Mouse (Mus musculus): ENCODE data around the gene Dpp8.

The Dpp8 gene

DNA sequence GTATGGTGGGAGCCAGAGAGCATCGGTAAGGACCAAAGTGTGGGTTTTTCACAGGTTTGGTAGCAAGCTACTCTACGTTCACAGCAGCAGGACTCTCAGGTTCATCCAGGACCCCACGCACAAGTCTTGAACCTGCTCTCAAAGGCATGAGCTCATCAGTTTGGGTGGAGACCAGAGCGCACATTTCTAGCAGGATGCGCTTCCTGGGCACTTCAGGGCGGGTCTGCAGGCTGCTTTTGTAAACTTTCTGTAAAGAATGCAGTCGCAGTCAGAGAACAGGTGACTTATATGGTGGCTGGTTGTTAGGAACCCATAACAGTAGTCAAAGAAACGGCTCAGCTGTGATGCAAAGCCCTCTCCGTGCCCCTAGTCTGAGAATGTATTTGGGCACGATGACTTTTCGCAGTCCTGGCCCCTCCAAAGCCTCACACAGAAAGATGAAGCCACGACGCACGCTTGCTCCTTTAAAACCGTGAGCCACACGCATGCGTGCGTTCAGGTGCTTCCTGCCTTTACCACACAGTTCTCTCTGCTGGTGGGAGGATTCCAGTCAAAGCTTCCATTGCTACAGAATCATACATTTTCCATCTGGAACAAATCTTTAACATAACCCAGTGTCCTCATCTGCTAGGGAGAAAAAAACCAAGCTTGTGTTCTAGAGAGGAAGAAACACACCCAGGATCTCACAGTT is 51.0 kb downstream of the Dpp8 start:
- ATAC-seq (ENCODE audit: insufficient number of reproducible peaks, low FRiP score, low TSS enrichment) = no peak

DNA sequence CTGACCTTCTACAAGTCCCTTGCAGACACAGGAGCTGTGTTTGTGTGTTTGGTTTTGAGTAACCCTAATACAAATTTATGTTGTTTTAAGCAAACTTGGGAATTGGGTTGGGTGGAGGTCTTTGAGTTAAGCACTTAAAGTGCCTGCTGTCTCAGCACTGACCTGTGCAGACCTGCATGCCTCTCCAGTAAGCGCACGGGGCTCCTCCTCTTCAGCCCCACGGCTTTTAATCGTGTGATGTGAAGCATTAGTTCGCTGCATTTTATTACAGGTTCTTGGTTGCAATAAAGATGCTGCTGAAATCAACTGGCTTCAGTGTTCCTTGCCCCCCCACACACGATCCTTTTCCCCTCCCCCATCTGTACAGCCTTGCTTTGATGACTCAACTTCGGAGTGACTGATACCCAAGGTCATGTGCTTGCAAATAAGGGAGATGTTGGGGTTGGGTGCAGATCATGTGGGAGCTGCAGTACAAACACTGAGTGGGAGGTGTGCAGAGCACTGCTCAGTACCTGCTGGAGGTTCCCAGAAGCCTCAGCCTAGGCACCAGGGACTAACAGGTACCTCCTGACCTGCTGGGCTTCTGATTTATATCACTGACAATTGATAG is 52.1 kb downstream of the Dpp8 start:
- ATAC-seq (ENCODE audit: insufficient number of reproducible peaks, low FRiP score, low TSS enrichment) = no peak

DNA sequence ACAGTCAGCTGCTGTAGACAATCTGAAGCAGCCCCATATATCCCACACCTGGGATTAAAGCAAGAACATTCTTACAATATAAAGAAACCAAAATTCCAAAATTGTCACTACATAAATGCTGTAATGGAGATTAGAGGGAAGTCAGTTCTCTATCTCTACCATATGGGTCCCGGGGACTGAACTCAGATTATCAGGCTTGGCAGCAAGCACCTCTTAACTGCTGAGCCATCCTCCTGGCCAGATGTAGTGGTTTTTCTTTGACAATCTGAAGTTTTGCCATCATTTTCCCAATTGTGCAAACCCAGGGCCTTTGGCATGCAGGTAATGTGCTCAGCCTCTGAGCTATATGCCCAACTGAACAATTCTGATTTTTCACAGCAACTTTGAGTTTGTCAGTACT is 53.1 kb downstream of the Dpp8 start:
- ATAC-seq (ENCODE audit: insufficient number of reproducible peaks, low FRiP score, low TSS enrichment) = no peak

DNA sequence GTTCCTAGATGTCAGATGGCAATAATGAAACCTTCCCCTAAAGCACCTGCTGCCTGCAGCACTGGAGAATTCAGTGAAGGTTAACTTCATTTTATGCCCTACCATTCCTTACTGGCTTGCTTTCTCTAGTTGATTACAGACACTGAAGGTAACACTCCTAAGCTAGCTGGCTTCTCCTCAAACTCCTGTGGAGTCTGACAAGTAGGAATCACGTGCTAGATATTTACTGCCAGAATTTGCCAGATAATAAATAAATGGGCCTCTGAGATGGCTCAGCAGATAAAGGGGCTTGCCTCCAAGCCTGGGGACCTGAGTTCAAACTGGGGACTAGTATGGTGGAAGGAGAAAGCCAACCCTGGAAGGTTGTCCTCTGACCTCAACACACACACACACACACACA is 54.6 kb downstream of the Dpp8 start:
- no peak for ATAC-seq (ENCODE audit: insufficient number of reproducible peaks, low FRiP score, low TSS enrichment)

DNA sequence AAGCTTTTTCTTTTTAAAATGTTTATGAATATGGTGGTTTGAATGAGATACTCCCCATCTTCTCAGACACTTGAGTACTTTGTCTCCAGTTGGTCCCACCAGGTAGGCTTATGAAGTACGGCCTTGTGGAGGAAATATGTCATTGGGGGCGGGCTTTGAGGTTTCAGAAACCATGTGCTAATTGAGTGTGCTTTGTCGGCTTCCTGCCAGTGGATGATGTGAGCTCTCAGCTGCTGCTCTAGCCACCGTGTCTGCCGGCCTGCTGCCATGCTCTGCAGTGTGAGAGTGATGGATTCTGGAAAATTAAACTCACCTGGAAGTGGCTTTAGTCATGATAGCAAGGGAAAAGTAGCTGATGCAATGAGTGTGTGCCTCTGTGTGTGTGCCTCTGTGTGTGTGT is 55.3 kb downstream of the Dpp8 start:
- ATAC-seq (ENCODE audit: insufficient number of reproducible peaks, low FRiP score, low TSS enrichment) = no peak

DNA sequence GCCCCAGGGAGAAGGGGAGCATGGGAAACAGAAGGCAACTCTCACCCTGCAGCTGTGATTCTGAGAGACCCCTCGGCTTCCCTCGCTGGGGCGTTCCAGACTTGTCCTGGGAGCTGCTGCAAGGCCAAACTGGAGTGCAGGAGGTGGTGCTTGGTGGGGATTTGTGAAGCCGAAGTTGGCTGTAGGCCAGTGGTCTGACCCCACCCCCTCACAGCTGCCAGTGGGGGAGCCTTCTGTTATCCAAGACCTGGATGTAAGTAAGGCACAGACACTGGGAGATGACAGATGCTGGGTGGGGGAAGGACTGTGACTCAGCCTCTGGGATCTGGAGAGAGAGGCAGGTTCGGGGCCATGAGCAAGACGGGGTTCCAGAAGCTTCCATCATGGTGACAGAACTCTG is 62.0 kb downstream of the Dpp8 start:
- no peak for ATAC-seq (ENCODE audit: insufficient number of reproducible peaks, low FRiP score, low TSS enrichment)

DNA sequence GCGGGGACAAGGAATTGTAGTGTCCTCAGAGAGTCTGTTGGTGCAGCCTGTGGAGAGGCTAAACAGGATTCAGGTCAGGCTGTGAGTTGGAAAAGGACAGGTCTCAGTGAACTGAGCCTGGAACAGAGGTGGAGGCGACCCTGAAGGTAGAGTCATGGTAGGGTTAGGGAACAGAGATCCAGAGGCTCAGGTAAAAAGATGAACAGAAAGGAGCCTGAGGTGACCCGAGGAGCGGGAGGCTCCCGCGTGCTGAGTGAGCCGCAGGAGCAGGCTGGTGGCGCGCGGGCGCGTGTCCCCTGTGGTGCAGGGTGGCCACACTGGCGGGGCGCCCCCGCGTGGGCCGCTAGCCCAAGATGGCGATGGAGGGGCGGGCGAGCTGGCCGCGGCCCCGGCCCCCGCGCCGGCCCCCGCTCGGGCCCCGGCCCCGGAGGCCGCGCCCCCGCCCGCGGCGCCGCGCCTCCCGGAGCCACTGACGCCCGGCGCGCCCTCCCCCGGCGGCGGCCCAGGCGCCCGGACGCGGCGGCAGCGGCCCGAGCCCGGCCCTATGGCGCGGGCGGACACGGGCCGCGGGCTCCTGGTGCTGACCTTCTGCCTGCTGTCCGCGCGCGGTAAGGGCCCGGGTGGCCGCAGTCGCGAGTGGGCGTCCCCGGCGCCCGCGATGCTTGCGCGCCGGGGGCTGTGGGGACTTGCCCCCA is 68.9 kb downstream of the Dpp8 start, which contains the start of gene Igdcc4:
Gene Igdcc4, plus strand, starts transcription at position 496 of the 695 bp plus-strand sequence.
- ATAC-seq (ENCODE audit: insufficient number of reproducible peaks, low FRiP score, low TSS enrichment) = no peak

DNA sequence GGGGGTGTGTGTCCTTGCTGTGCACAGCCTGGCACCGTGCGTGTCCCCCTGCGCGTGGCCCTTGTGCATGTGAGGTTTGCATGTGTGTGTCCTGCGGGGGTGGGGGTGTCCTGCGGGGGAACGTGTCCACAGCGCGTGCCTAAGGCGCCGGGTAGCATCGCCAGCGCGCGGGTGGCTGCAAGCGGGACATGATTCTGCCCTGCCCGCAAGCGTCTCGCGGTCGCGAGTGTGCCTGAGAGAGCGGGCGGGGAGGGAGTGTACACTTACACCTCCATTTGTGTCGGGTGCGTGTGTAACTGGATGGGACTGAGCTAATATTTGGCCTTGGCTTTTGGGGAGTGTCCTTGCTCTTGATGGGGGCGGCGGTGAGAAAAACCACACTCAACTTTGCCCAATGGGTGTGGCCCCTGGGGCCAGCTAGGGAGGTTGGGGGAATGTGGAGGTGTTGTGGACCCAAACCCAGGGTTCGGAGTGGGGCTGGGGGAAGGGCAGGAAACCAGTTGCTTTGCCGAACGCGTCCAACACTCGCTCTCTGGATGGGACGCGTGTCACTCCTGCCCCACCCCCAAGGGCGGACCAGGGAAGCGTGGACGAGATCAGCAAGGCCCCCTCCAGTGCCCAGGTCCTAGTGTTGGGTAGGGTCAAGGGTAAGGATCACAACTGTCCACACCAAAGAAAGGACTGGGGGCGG is 69.6 kb downstream of the Dpp8 start:
- ATAC-seq (ENCODE audit: insufficient number of reproducible peaks, low FRiP score, low TSS enrichment) = no peak

DNA sequence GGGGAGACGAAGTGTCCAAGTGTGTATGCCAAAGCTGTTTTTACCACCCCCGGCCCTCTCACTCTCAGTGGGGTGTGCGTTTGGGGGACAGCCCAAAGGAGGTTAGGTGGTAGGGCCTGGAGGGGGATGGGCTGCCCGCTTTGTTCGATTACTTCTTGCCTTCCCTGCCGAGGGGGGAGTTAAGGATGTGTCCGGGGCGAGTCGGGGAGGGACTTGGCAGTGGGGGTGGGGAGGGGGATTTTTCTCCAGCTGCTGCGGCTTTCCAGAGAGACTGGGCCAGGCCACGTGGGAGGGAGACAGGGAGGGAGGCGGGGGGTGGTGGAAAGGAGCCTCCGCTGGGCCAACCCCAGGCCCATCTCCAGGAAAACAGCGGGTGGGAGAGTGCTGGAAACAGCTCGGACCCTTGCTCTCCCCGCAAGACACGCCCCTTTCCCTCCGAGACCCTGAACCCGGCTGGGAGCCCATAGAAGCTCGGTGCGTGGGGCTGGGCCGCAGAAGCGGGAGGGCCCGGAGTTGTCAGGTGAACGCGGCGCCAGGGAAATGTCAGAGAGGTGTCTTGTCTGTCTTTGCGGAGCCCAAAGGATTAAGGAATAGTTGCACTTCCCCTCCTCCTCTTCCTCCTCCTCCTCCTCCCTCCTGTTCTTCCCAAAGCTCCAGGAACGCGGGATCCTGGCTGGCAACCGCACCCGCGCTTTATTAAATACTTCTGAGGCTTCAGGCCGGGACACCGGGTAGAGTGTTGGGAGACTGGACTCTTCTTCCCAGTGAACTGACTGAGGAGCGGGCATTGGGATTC is 70.4 kb downstream of the Dpp8 start:
- no peak for ATAC-seq (ENCODE audit: insufficient number of reproducible peaks, low FRiP score, low TSS enrichment)

DNA sequence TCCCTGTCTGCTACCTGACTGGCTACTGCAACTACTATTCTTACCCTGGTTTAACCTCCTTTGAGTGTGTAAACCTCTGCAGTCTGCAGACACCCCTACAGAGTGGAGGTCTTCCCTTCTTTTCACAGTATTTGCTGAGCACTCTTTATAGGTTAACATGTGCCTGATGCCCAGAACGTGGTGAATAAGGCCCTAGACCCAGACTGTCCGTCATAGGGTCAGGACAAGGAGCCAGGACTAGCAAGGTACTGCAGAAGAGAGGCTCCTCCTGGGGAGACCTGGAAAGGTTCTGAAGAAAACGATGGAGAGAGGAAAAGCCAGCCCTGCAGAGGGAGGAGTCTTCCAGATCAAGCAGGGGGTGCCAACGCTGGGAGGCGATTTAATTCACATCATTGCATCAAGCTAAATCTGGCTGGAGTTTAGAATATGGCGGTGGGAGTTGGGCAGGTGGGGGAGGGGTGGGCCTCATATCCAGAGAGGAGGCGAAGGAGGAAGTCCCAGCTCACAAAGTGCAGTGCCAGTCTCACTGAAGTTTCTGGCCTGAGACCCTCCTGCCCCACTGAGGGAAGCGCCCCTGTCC is 71.0 kb downstream of the Dpp8 start:
- ATAC-seq (ENCODE audit: insufficient number of reproducible peaks, low FRiP score, low TSS enrichment) = no peak

DNA sequence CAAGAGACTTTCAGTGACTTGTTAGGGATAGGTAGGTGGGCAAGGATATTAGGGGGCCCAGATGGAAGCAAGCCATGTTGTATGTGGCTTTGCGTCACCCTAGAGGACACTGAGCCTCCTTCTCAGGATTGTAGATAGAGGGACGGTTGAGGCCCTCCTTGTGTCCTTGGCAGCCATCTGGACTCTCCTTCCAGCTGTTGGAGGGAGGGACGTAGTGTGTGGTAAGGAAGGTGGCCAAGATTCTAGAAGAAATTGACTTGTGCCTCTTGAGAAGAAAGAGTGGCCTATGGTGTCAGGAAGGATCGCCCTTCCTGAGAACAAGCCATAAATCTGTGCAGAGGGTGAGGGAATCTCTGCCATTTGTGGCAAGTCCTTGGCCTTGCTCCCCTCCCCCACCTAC is 74.6 kb downstream of the Dpp8 start:
- ATAC-seq (ENCODE audit: insufficient number of reproducible peaks, low FRiP score, low TSS enrichment) = no peak

DNA sequence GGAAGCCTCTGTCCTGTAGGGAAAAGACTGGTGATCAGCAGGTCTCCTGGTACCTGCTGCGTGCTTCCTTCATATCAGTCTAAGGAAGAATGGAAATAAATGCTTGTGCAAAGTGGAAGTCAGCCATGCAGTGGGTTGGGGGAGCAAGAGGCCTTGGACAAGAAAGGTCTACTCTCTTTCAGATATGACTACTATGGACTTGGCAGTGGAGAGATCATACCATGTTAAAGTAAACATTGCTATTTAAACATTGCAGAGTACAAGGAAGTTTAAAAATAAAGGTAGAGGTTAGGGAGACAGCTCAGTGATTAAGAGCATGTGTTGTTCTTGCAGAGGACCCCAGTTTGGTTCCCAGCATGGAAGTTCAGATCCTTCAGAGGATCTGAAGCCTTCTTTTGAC is 75.7 kb downstream of the Dpp8 start:
- no peak for ATAC-seq (ENCODE audit: insufficient number of reproducible peaks, low FRiP score, low TSS enrichment)

DNA sequence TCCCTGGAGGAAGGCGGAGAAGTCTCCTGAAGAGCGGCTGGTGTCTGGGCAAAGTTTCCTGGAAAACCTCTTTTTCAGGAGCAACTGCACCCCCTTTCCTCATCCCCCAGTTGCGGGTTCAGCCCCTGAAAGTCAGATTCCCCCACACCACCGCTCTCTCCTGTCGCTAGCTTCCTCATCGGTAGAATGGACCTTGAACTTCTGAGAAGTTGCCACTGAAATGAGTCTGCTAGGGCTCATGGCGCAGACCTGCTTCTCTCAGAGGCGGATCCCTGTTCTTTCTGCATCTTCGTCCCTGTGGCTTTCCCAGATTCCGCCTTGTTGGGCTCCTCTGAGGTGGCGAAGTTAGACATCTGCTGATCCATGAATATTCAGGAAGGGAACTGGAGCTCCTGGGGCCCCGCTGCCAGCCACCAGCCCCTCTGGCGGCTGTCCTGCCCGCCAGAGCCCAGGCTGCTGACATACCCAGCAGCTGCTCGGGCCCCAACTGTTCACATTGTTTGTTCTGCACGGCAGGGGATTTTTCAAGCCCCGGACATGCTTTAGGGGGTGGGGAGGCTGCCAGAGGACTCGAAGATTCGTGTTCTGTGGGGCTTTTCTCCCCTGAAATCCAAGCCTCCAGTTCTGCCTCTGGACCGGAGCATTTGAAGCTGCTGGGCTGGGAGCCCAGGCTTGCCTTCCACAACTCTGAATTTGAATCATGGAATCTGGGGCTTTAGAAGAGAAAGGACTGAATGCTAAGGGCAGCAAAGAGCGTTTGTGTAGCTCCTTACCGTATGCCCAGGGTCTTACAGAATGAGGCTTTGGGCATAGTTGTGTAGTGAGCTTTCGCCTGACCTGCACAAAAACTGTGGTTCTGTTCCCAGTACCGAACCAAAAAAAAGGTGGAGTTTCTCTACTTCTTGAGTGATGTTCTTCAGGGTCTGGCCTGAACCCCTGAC is 77.2 kb downstream of the Dpp8 start:
- no peak for ATAC-seq (ENCODE audit: insufficient number of reproducible peaks, low FRiP score, low TSS enrichment)

DNA sequence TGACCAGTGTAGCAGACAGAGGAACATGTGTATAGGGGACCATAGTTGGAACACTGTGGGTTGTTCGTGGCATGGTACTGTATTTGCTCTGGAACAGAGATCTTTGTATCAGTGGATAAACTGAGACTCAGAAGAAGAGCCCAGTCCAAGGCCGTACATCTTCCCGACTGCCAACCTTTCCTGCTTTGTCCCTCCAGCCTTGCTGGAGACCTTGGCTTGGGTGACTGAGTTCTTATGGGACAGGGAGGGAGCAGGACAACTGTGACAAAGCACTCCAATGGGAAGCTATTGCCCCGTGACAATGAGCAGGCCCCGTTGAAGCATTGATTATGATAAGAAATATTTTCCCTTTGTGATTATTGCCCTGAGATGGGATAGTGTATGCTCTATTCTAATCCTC is 79.5 kb downstream of the Dpp8 start:
- no peak for ATAC-seq (ENCODE audit: insufficient number of reproducible peaks, low FRiP score, low TSS enrichment)

DNA sequence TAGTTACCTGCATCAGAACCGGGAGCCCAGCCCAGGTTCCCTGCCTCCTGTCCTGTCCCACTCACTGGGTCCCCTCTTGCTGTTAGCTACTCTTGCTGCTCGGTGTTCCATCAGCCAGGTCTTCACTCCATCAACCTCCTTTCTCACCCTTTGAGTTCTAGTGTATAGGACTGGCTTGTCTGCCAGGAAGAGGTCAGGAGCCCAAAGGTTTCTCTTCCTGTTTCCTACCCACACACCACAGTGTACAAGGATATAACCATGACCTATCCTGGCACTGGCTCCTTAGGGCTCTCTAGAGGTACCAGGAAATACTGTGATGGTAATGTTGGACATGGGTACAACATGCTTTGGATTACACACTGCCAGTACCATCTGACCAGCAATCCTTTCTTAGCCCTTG is 81.5 kb downstream of the Dpp8 start:
- ATAC-seq (ENCODE audit: insufficient number of reproducible peaks, low FRiP score, low TSS enrichment) = no peak

DNA sequence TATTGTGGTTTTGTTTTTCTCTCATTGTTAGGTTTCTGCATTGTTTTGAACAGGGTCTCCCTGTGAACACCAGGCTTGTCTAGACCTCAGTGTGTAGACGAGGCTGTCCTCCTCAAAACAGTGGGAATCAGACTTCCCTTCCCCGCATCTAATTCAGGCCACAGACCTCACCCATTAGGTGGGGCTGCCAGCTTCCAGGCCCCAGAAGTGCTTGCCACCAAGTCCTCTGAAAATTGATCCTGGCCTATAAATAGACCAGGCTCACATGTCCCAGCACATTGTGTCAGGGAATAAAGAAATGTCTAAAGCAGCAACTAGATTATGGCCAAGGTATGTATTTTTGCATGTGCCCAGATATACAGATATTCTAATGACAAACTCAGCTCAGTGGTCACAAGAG is 83.7 kb downstream of the Dpp8 start:
- ATAC-seq (ENCODE audit: insufficient number of reproducible peaks, low FRiP score, low TSS enrichment) = no peak

DNA sequence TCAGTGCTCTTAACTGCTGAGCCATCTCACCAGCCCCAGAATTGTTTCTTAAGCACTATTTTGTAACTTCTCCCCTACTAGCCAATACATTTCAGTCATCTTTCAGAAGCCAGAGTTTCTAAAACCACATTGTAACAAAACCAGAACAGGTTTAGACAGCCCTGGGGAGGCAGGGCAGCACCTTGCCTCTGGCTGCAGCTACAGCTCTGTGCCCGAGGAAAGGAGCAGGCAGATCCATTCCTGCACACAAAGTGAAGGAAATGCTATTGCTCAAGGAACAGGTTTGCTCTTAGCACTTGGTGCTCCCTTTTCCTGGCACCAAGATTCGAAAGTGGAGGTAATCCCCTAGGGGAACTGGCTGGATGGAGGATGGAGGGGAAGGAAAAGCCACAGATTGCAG is 85.3 kb downstream of the Dpp8 start:
- ATAC-seq (ENCODE audit: insufficient number of reproducible peaks, low FRiP score, low TSS enrichment) = no peak

DNA sequence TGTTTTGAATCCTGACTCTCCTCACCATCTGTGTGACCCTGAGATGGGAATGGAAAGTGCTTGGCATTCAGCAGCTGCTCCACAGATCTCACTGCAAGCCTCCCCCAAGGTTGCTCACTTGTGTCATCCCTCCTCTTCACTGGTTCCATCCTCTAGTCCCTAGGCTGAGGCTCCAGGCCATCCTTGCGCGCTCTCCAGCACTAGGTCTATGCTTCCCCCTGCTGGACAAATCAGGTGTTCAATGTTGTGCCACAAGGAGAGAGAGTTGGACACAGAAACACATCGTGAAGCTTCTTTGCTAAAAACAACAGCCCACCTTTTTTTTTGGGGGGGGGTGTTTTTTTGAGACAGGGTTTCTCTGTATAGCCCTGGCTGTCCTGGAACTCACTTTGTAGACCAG is 88.7 kb downstream of the Dpp8 start:
- ATAC-seq (ENCODE audit: insufficient number of reproducible peaks, low FRiP score, low TSS enrichment) = no peak

DNA sequence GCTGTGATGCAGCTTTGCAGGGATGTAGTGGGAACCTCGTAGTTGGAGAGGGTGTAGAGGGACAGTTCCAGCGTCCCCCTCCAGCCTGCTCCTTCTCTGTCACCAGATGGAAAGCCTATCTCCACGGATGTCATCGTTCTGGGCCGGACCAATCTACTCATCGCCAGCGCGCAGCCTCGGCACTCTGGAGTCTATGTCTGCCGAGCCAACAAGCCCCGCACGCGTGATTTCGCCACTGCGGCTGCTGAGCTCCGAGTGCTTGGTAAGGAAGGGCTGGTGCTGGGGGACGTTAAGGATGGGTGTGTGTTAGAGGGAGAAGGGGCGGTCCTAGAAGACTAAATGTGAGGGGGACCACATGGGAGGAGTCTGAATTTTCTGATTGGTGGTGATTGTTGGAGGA is 90.3 kb downstream of the Dpp8 start:
- ATAC-seq (ENCODE audit: insufficient number of reproducible peaks, low FRiP score, low TSS enrichment) = no peak

Measured in cerebellum, adult (tissue).